Mouse (Mus musculus) embryonic stem cell, embryonic (primary cell): Measurements from ENCODE around the gene Ankrd16.

Experiments
- CTCF ChIA-PET, 4 experiments: fragments of 300-600 bp in 2 of 4; fragments of 350-600 bp in 2 of 4; sonication (Branson Sonifier 250); formaldehyde crosslinking; loops; one replicate each; lab custom pipeline; 2022; ENCODE audit warnings: inconsistent platforms in 2 of 4; lab: Charles Lee
- POLR2A ChIA-PET, 4 experiments: fragments of 300-600 bp in 2 of 4; fragments of 350-600 bp in 2 of 4; sonication (Branson Sonifier 250); formaldehyde crosslinking; loops; one replicate each; lab custom pipeline; 2022; ENCODE audit warnings: antibody characterized with exemption in 4 of 4, inconsistent platforms in 1 of 4; lab: Charles Lee

Ankrd16 gene

DNA sequence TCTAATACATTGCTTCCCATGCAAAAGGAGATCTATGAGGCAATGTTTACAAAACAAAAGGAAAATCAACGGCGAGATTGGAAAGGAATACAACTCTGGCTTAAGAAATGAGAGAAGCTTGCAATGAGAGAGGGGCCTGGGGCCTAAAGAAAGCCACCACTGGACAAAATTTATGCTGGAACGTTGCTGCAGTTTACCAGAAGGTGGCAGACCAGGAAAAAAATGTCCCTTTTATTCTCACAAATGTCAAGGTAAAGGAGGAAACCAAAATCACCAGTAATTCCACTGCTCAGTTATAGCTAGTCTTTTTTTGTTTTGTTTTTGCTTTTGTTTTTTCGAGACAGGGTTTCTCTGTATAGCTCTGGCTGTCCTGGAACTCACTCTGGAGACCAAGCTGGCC is 17.0 kb downstream of the Ankrd16 start:
- CTCF ChIA-PET = interaction anchor here in 2 of 4 experiments (0.7 to 1.3 kb wide), 2 partner anchors 10 to 217 kb away, joined by 3 to 6 read pairs; no protein-coding TSS in a partner anchor
- POLR2A ChIA-PET = interaction anchor here in 1 of 4 experiments (0.7 to 1.8 kb wide), 2 partner anchors 17 to 129 kb away, joined by 3 to 7 read pairs; partner anchors contain the start of genes Ankrd16 and Fbh1

DNA sequence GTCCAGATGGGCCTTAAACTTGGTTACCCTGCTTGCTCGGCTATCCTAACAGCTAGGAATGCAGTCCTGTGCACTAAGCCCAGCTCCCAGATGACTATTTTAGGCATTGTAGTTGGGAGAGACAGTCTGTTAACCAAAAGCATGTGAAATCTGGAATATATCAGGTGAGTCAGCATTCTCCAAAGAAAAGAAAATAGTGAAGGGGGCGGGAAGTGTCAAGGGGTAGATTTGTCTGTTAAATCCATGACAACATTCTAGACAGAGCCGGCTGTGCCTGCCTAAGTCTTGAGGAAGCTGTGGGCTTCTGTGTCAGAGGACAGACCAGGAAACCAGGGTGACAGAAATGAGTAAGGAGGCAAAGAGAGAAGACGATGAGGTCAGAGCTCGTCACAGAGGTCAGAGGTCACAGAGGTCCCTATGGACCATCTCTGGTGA is 20.3 kb downstream of the Ankrd16 start:
- POLR2A ChIA-PET = no interaction called here
- CTCF ChIA-PET = interaction anchor here in 1 of 4 experiments (0.6 kb wide), 1 partner anchor 580 kb away, joined by 8 read pairs; no protein-coding TSS in a partner anchor

DNA sequence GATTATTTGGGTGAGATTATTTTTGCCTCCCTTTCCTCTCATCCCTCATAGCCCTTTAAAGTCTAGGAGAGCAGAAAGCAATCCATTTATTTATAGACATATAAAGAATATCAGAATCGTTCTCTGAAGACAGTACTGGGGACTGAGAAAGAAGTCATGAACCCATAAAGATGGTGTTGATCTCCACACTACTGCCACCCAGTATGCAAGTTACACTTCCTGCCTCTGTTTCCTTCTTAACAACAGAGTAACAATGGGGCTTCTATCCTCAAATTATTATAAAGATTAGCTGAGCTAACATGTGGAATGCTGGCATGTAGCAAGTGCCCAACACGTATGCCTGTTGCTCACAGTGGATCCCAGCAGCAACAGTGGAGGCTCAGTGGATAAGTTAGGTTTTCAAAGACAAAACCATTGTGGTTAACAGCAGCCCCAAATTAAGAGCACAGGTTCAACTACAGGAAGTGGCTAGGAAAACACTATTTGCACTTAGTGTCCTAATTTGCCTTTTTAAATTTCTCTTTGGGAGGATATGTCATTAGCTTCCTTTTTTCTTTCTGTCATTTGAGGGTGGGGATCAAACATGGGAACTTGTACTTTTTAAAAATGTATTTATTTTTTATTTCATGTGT is 23.7 kb downstream of the Ankrd16 start:
- CTCF ChIA-PET = no interaction called here
- POLR2A ChIA-PET = no interaction called here
